Mouse (Mus musculus) bone marrow macrophage, adult 2 months (primary cell): ENCODE data around the gene Cpa1.

ENCODE experiments used
- CTCF ChIP-seq: IDR thresholded peaks from 2 replicates; pipeline ENCODE4 v1.5.1; 2012; ENCODE audit warnings: low read depth, mild to moderate bottlenecking, low read length, moderate library complexity
- POLR2A ChIP-seq: IDR thresholded peaks from 2 replicates; pipeline ENCODE4 v1.6.1; 2012; ENCODE audit warnings: mild to moderate bottlenecking, low read depth, low read length, borderline replicate concordance

DNA sequence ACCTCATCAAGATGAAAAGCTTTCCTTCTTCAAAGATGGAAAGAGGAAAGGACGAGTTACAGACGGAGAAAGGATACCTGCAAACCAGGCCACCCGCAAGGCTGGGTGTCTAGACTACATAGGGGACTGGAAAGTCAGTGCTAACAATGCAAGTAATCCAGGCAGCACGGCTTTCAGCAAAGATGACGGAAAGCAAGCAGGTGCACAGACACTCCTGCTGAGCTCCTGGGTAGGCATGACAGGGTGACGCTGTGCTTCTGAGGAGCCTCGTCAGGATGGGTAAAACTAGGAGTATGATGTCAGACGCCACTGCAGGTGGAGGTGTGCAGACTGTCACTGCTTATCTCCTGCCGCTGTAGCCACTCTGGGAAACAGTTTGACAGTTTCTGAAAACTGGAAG lies 38.6 kb downstream of the Cpa1 start:
- TF ChIP-seq POLR2A, result no peak
- no peak for TF ChIP-seq CTCF
